Mouse (Mus musculus): ENCODE data around the gene Rapsn.

Gene Rapsn

GRCm38 (mm10) chr2:91080784-91081513 is 45.5 kb downstream of the Rapsn start:
- no peak for DNase-seq (ENCODE audit: low read depth, low spot score)

- no peak for DNase-seq (ENCODE audit: low read depth, low spot score)
These were observed 46.6 kb downstream of the Rapsn start, which contains the start of gene Spi1 for GRCm38 (mm10) chr2:91081775-91082695. Spi1 (plus strand) TSS chr2:91082390.

- no peak for DNase-seq (ENCODE audit: low read depth, low spot score)
These were observed 47.4 kb downstream of the Rapsn start for GRCm38 (mm10) chr2:91082844-91083243.

GRCm38 (mm10) chr2:91083366-91083940 is 48.0 kb downstream of the Rapsn start:
- DNase-seq (ENCODE audit: low read depth, low spot score) = no peak

GRCm38 (mm10) chr2:91084179-91084820 is 48.9 kb downstream of the Rapsn start:
- no peak for DNase-seq (ENCODE audit: low read depth, low spot score)

- no peak for DNase-seq (ENCODE audit: low read depth, low spot score)
These were observed 50.3 kb downstream of the Rapsn start for GRCm38 (mm10) chr2:91085494-91086391.

GRCm38 (mm10) chr2:91086392-91087237 is 51.2 kb downstream of the Rapsn start:
- no peak for DNase-seq (ENCODE audit: low read depth, low spot score)

GRCm38 (mm10) chr2:91087453-91087852 is 52.0 kb downstream of the Rapsn start:
- no peak for DNase-seq (ENCODE audit: low read depth, low spot score)

- DNase-seq (ENCODE audit: low read depth, low spot score) = no peak
These were observed 53.6 kb downstream of the Rapsn start for GRCm38 (mm10) chr2:91088987-91089386.

- DNase-seq (ENCODE audit: low read depth, low spot score) = no peak
These were observed 54.8 kb downstream of the Rapsn start for GRCm38 (mm10) chr2:91090208-91090607.

- DNase-seq (ENCODE audit: low read depth, low spot score) = no peak
These were observed 55.4 kb downstream of the Rapsn start for GRCm38 (mm10) chr2:91090827-91091226.

All from mesoderm, embryonic 11.5 days (tissue).